Mouse (Mus musculus) c-Kit-positive CD71-negative TER-119-negative erythroid progenitor cells, embryonic 14.5 days (primary cell): Measurements from ENCODE around the gene Acap3.

Source experiments
- DNase-seq: peaks from one replicate; pipeline ENCODE4 v3.0.0-alpha.2; 2013; ENCODE audit warnings: low read depth

Acap3 gene

GRCm38 (mm10) chr4:155891551-155892001 lies at the start of gene Acap3, which contains the start of gene Pusl1:
Acap3 (plus strand) TSS chr4:155891822.
Pusl1 (minus strand) TSS chr4:155891781.
- DNase-seq, result peak; percentile 92

- DNase-seq, result no peak
Observed at GRCm38 (mm10) chr4:155843231-155843630, 48.4 kb upstream of the Acap3 start.

- DNase-seq, result peak; percentile 66
Observed at GRCm38 (mm10) chr4:155846871-155847578, 44.6 kb upstream of the Acap3 start, which contains the start of gene Dvl1. Dvl1 (plus strand) TSS chr4:155847402.

GRCm38 (mm10) chr4:155847591-155848352 lies 43.9 kb upstream of the Acap3 start:
- no peak for DNase-seq

- DNase-seq, result no peak
Observed at GRCm38 (mm10) chr4:155848434-155849095, 43.1 kb upstream of the Acap3 start.

- DNase-seq, result no peak
Observed at GRCm38 (mm10) chr4:155849391-155849790, 42.2 kb upstream of the Acap3 start.

- DNase-seq, result no peak
Observed at GRCm38 (mm10) chr4:155849792-155850451, 41.7 kb upstream of the Acap3 start.

- DNase-seq, result no peak
Observed at GRCm38 (mm10) chr4:155851368-155851767, 40.3 kb upstream of the Acap3 start.

GRCm38 (mm10) chr4:155851951-155852411 lies 39.6 kb upstream of the Acap3 start:
- DNase-seq, result no peak

GRCm38 (mm10) chr4:155853421-155853820 lies 38.2 kb upstream of the Acap3 start:
- DNase-seq, result no peak

GRCm38 (mm10) chr4:155854991-155855390 lies 36.6 kb upstream of the Acap3 start:
- no peak for DNase-seq

- DNase-seq, result no peak
Observed at GRCm38 (mm10) chr4:155856071-155856470, 35.6 kb upstream of the Acap3 start.

GRCm38 (mm10) chr4:155856881-155857280 lies 34.7 kb upstream of the Acap3 start:
- no peak for DNase-seq

GRCm38 (mm10) chr4:155859318-155859717 lies 32.3 kb upstream of the Acap3 start:
- peak; percentile 58 for DNase-seq

- DNase-seq, result no peak
Observed at GRCm38 (mm10) chr4:155861787-155862186, 29.8 kb upstream of the Acap3 start.

GRCm38 (mm10) chr4:155863001-155863400 lies 28.6 kb upstream of the Acap3 start, which contains the start of gene Tas1r3:
Tas1r3 (minus strand) TSS chr4:155863362.
- DNase-seq, result no peak

- no peak for DNase-seq
Observed at GRCm38 (mm10) chr4:155868614-155869298, 22.9 kb upstream of the Acap3 start.

- peak; percentile 89 for DNase-seq
Observed at GRCm38 (mm10) chr4:155869317-155870033, 22.1 kb upstream of the Acap3 start, which contains the start of the genes Cptp and Ints11. Cptp (minus strand) TSS chr4:155869440. Ints11 (plus strand) TSS chr4:155869546.

- DNase-seq, result no peak
Observed at GRCm38 (mm10) chr4:155871404-155871803, 20.2 kb upstream of the Acap3 start.

- no peak for DNase-seq
Observed at GRCm38 (mm10) chr4:155883587-155883986, 8.0 kb upstream of the Acap3 start.
